Mouse (Mus musculus) megakaryocyte, embryonic 14.5 days (primary cell): ENCODE results near the gene Crispld2.

Experiments
- FLI1 ChIP-seq: IDR thresholded peaks from 2 replicates; pipeline ENCODE4 v1.6.1; 2012; ENCODE audit warnings: low read length, inconsistent platforms, mixed read lengths
- GATA1 ChIP-seq: IDR thresholded peaks from 3 replicates; pipeline ENCODE4 v1.6.1; 2012; ENCODE audit warnings: mixed read lengths, low read length, inconsistent platforms, borderline replicate concordance

- TF ChIP-seq GATA1, result no peak
- TF ChIP-seq FLI1, result no peak
Observed at GRCm38 (mm10) chr8:120100388-120101067, 108.3 kb downstream of the Crispld2 start.
